ENCODE assay signal across 8 mouse cellular contexts in the genomic region with DNA sequence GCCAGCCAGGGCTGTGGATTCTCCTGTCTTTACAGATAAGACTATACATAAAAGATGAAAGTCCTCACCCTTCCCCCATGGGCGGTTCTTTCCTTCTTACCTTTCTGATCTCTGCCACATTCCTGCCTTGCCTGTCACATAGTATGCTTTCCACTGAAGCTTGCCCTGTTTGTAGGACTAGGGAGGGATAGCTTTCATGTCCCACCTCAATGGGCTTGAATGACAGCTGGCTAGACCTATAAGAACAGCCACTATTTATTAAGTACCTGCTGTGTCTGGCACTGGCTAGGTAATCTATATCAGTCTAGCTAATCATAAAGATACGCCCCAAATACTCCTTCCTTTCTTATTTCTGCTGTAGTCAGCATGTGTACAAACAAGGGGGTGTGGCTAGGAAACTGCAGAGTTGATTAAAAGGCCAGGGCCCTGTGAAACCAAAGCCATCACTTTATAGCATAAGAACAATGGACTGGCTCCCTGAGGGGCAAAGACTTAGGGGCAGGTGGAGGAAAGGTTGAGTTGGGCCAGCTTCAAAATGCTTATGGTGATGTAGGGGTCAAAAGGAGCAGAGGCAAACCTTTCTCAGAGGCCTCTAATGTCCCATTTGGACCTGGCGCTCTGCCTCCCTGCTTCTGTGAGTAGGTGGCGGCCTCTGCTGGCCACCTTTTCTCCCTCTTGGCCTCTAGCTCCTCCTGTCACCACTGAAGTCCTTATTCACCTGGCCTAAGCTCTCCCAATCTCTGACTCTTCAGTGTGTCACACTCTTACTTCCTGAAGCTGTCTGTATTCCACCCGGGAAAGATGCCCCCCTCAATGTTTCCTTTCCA. TPM values are rescaled to one million over a fixed set of nuclear protein-coding genes. Genes with fewer than 3 reads are reported as not detected.
DNase-seq lines count a peak whose midpoint lies in the region; ATAC-seq lines count a peak whose summit lies in the region.

No protein-coding gene starts in this region.

- peaks cover 5% of the 10 kb centered on the region; the same call in 1 of the 2 replicates for H3K4me1 ChIP-seq in midbrain, embryonic 14.5 days (ENCODE audit: control insufficient read depth, insufficient read depth, low read length)
- H3K4me1 ChIP-seq in midbrain, embryonic 16.5 days (ENCODE audit: control insufficient read depth, insufficient read depth, low read length): peaks cover 10% of the 10 kb centered on the region
- H3K4me1 ChIP-seq in forebrain, embryonic 13.5 days: peaks cover 14% of the 10 kb centered on the region

- H3K27ac ChIP-seq in midbrain, embryonic 14.5 days (replicated peaks; ENCODE audit: low read depth, low read length): no peak overlapping the region
- H3K27ac ChIP-seq in midbrain, embryonic 16.5 days (ENCODE audit: low read length): no peak overlapping the region
- H3K27ac ChIP-seq in forebrain, embryonic 13.5 days: no peak overlapping the region

- H3K9me3 ChIP-seq in midbrain, embryonic 14.5 days (ENCODE audit: control insufficient read depth, low read length): no peaks in the 10 kb centered on the region
- H3K9me3 ChIP-seq in midbrain, embryonic 16.5 days (replicated peaks; ENCODE audit: control insufficient read depth, low read length, poor library complexity, severe bottlenecking): no peaks in the 10 kb centered on the region
- no peaks in the 10 kb centered on the region for H3K9me3 ChIP-seq in forebrain, embryonic 13.5 days (replicated peaks)

- DNase-seq in midbrain, embryonic 14.5 days: peak; percentile 66
- DNase-seq in adipocyte (ENCODE audit: low spot score): peak; percentile 22
- peak; percentile 71 for DNase-seq in embryo, embryonic 11 days
- peak; percentile 76 for DNase-seq in kidney, adult 9 months
- DNase-seq in mesoderm, embryonic 11.5 days (ENCODE audit: low read depth, low spot score): peak; percentile 43
- DNase-seq in thymus, postnatal 4 days: peak; percentile 88

- no peak for ATAC-seq in midbrain, embryonic 14.5 days (ENCODE audit: low FRiP score, low TSS enrichment)
- ATAC-seq in midbrain, embryonic 16.5 days: no peak
- no peak for ATAC-seq in forebrain, embryonic 13.5 days

- no peaks in the 10 kb centered on the region for H3K36me3 ChIP-seq in midbrain, embryonic 14.5 days (ENCODE audit: control insufficient read depth, insufficient read depth, low read length)
- H3K36me3 ChIP-seq in midbrain, embryonic 16.5 days (ENCODE audit: control insufficient read depth, insufficient read depth, low read length): no peaks in the 10 kb centered on the region
- no peaks in the 10 kb centered on the region for H3K36me3 ChIP-seq in forebrain, embryonic 13.5 days (ENCODE audit: poor library complexity, severe bottlenecking)

- 21% methylated on average over 5 of the region's 5 CpGs for WGBS in midbrain, embryonic 14.5 days
- WGBS in midbrain, embryonic 16.5 days: 36% methylated on average over 5 of the region's 5 CpGs
- 26% methylated on average over 5 of the region's 5 CpGs for WGBS in forebrain, embryonic 13.5 days

- no peak overlapping the region for H3K9ac ChIP-seq in midbrain, embryonic 14.5 days (replicated peaks; ENCODE audit: low read length)
- H3K9ac ChIP-seq in midbrain, embryonic 16.5 days (ENCODE audit: low read depth, low read length): no peak overlapping the region
- no peak overlapping the region for H3K9ac ChIP-seq in forebrain, embryonic 13.5 days

- H3K4me3 ChIP-seq in midbrain, embryonic 14.5 days (replicated peaks; ENCODE audit: low read depth, low read length): no peak overlapping the region
- H3K4me3 ChIP-seq in midbrain, embryonic 16.5 days (ENCODE audit: low read depth, low read length): no peak overlapping the region
- H3K4me3 ChIP-seq in forebrain, embryonic 13.5 days: no peak overlapping the region

- no peak overlapping the region for H3K4me2 ChIP-seq in midbrain, embryonic 14.5 days (ENCODE audit: low read length)
- H3K4me2 ChIP-seq in midbrain, embryonic 16.5 days (ENCODE audit: low read length): no peak overlapping the region
- H3K4me2 ChIP-seq in forebrain, embryonic 13.5 days: no peak overlapping the region

- peaks cover 44% of the 10 kb centered on the region for H3K27me3 ChIP-seq in midbrain, embryonic 14.5 days (ENCODE audit: control insufficient read depth, insufficient read depth, low read length)
- H3K27me3 ChIP-seq in midbrain, embryonic 16.5 days (ENCODE audit: control insufficient read depth, insufficient read depth, low read depth, low read length): peaks cover 39% of the 10 kb centered on the region
- peaks cover 70% of the 10 kb centered on the region for H3K27me3 ChIP-seq in forebrain, embryonic 13.5 days

RNA-seq across cellular contexts. Expression of a gene that starts 4.5 kb away (rescaled TPM):
- 0.05 TPM in 1 of 2 replicates, not detected in the other for polyA plus RNA-seq in midbrain, embryonic 14.5 days (2014; fragmentation: Nextera tagmentation; extraction: Ambion mirVana)
- 0.28 and 0.31 TPM in 2 replicates for polyA plus RNA-seq in midbrain, embryonic 16.5 days (2015; fragmentation: Nextera tagmentation; extraction: Ambion mirVana)
- 0.18 and 0.21 TPM in 2 replicates for polyA plus RNA-seq in forebrain, embryonic 13.5 days (2015; fragmentation: Nextera tagmentation; extraction: Ambion mirVana)

RNA-seq across cellular contexts. Expression of a gene that starts 16.1 kb away (rescaled TPM):
- 6.6 and 8.1 TPM in 2 replicates for polyA plus RNA-seq in midbrain, embryonic 14.5 days (2014; fragmentation: Nextera tagmentation; extraction: Ambion mirVana)
- 10.0 and 11.3 TPM in 2 replicates for polyA plus RNA-seq in midbrain, embryonic 16.5 days (2015; fragmentation: Nextera tagmentation; extraction: Ambion mirVana)
- polyA plus RNA-seq in forebrain, embryonic 13.5 days (2015; fragmentation: Nextera tagmentation; extraction: Ambion mirVana): 3.4 and 3.8 TPM in 2 replicates

RNA-seq across cellular contexts. Expression of a gene that starts 48.1 kb away (rescaled TPM):
- not detected in 2 replicates for polyA plus RNA-seq in midbrain, embryonic 14.5 days (2014; fragmentation: Nextera tagmentation; extraction: Ambion mirVana)
- 0.12 and 0.18 TPM in 2 replicates for polyA plus RNA-seq in midbrain, embryonic 16.5 days (2015; fragmentation: Nextera tagmentation; extraction: Ambion mirVana)
- 0.10 TPM in 1 of 2 replicates, not detected in the other for polyA plus RNA-seq in forebrain, embryonic 13.5 days (2015; fragmentation: Nextera tagmentation; extraction: Ambion mirVana)

RNA-seq across cellular contexts. Expression of a gene that starts 54.7 kb away (rescaled TPM):
- polyA plus RNA-seq in midbrain, embryonic 14.5 days (2014; fragmentation: Nextera tagmentation; extraction: Ambion mirVana): 0.12 and 0.24 TPM in 2 replicates
- 0.29 and 0.32 TPM in 2 replicates for polyA plus RNA-seq in midbrain, embryonic 16.5 days (2015; fragmentation: Nextera tagmentation; extraction: Ambion mirVana)
- polyA plus RNA-seq in forebrain, embryonic 13.5 days (2015; fragmentation: Nextera tagmentation; extraction: Ambion mirVana): not detected in 2 replicates

Comparison
In these comparisons a context has a peak if more than half of its experiments do, and no peak if none do; other contexts are left out.
1. DNase-seq: peak in every context shown above with its lines; median percentile 88 in thymus, postnatal 4 days; 76 in kidney, adult 9 months; 71 in embryo, embryonic 11 days; 66 in midbrain, embryonic 14.5 days; 43 in mesoderm, embryonic 11.5 days; 22 in adipocyte.